In the genomic region with DNA sequence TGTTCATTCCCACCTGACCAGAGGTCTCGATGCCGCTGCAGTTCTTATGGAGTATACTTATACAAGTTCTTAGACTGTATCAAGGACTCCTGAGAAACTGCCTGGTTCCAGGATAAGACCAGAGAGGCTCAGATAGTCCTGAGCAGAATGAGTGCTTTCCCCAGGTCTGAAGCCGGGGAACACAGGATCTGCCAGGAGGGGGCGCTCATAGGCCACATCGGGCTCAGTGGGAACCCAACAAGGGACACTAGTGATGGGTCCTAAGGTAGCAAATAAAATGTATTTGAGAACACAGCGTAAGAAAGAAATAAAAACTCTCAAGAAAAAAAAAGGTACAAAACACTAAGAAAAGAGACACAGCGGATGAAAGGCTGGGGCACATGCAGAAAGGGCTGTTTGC, we compare ENCODE assay signal across 9 mouse cellular contexts.
DNase-seq lines count a peak whose midpoint lies in the region; ATAC-seq and TF ChIP-seq lines count a peak whose summit lies in the region.
"Had no signal": no experiment of that assay in that cellular context is flagged by ENCODE, and none has a peak within 500 bp of the region (broad histone marks: within the 10 kb centered on the region; RNA-seq: fewer than 3 reads in every experiment).

No protein-coding gene starts in this region.

- WGBS in heart, embryonic 12.5 days = 42% methylated on average over 7 of the region's 7 CpGs

- no peak overlapping the region for H3K27ac ChIP-seq in heart, embryonic 12.5 days (ENCODE audit: poor library complexity, severe bottlenecking)
- H3K27ac ChIP-seq: limb, embryonic 15.5 days had no signal

- intact Hi-C loops in left cerebral cortex, postnatal 36 days (cut with DNase I) = loop anchor here (1.0 to 10.0 kb wide), 2 partner anchors 102 to 389 kb away; no protein-coding TSS in a partner anchor

- no peak overlapping the region for H3K4me2 ChIP-seq in heart, embryonic 12.5 days
- H3K4me2 ChIP-seq: limb, embryonic 15.5 days had no signal

- peaks cover 7% of the 10 kb centered on the region; the same call in 1 of the 2 replicates for H3K27me3 ChIP-seq in heart, embryonic 12.5 days (replicated peaks)
- no peaks in the 10 kb centered on the region for H3K27me3 ChIP-seq in E14TG2a.4 (ENCODE audit: insufficient read depth, low read length)
- H3K27me3 ChIP-seq: limb, embryonic 15.5 days had no signal

- H3K4me1 ChIP-seq in heart, embryonic 12.5 days (replicated peaks) = no peaks in the 10 kb centered on the region
- no peaks in the 10 kb centered on the region for H3K4me1 ChIP-seq in E14TG2a.4 (replicated peaks; ENCODE audit: low read depth, low read length)
- H3K4me1 ChIP-seq: limb, embryonic 15.5 days had no signal

- no peaks in the 10 kb centered on the region for H3K36me3 ChIP-seq in heart, embryonic 12.5 days
- H3K36me3 ChIP-seq in E14TG2a.4 (ENCODE audit: insufficient read depth, low read length) = no peaks in the 10 kb centered on the region
- H3K36me3 ChIP-seq: limb, embryonic 15.5 days had no signal

- TF ChIP-seq CTCF in E14TG2a.4 (conservative IDR thresholded peaks at IDR 0.05; ENCODE audit: low read length) = peak; percentile 62

- H3K4me3 ChIP-seq in heart, embryonic 12.5 days = no peak overlapping the region
- H3K4me3 ChIP-seq in E14TG2a.4 (replicated peaks; ENCODE audit: low read length) = no peak overlapping the region
- H3K4me3 ChIP-seq: limb, embryonic 15.5 days had no signal

- DNase-seq in heart, adult 18-20 months = peak; percentile 7 to 38
- DNase-seq in cerebellum, adult 8-10 months = peak; percentile 68
- DNase-seq in frontal cortex, postnatal 10 days (ENCODE audit: low spot score in 2 of 2) = peak; percentile 15 to 63
- DNase-seq in left cerebral cortex, postnatal 36 days (ENCODE audit: low spot score in 2 of 2) = peak; percentile 71 to 75
- peak; percentile 67 for DNase-seq in right cerebral cortex, postnatal 25 days
- no peak for DNase-seq in c-Kit-positive CD71-positive TER-119-positive erythroid progenitor cells, embryonic 14.5 days (ENCODE audit: low spot score)

- ATAC-seq in heart, embryonic 12.5 days (ENCODE audit: insufficient number of reproducible peaks, low FRiP score) = no peak

- no peaks in the 10 kb centered on the region for H3K9me3 ChIP-seq in heart, embryonic 12.5 days (replicated peaks)
- H3K9me3 ChIP-seq in E14TG2a.4 (ENCODE audit: low read length) = no peaks in the 10 kb centered on the region
- H3K9me3 ChIP-seq: limb, embryonic 15.5 days had no signal

- no peak overlapping the region for H3K9ac ChIP-seq in heart, embryonic 12.5 days
- H3K9ac ChIP-seq: limb, embryonic 15.5 days had no signal
